Mouse (Mus musculus) lung, embryonic 16.5 days (tissue): ENCODE results near the gene Tom1l2. TPM values are rescaled to one million over a fixed set of nuclear protein-coding genes. Genes with fewer than 3 reads are reported as not detected.
A peak's percentile ranks its signal among the peaks of the same experiment; 100 is the strongest.

Experiments used
- ATAC-seq: fragments of 200-750 bp; cut with Nextera tagmentation; 2 replicates; pipeline ENCODE4 v1.8.0; 2017; ENCODE audit warnings: low read depth, mild to moderate bottlenecking, moderate library complexity
- H3K27ac ChIP-seq: fragments of 300-500 bp; sonication (generic); 2 replicates; pipeline ENCODE4 v1.5.1; 2014; ENCODE audit warnings: mild to moderate bottlenecking, control low read depth, low read length
- H3K27me3 ChIP-seq: fragments of 300-500 bp; sonication (generic); 2 replicates; pipeline ENCODE4 v1.6.1; 2014; ENCODE audit warnings: low read depth, low read length, mixed read lengths; ENCODE audit not compliant: control insufficient read depth, insufficient read depth
- H3K36me3 ChIP-seq: fragments of 300-500 bp; sonication (generic); 2 replicates; pipeline ENCODE4 v1.6.1; 2014; ENCODE audit warnings: low read length; ENCODE audit not compliant: control insufficient read depth, insufficient read depth
- H3K4me1 ChIP-seq: fragments of 300-500 bp; sonication (generic); replicated peaks from 2 replicates; pipeline ENCODE4 v1.6.1; 2014; ENCODE audit warnings: low read length, mixed read lengths; ENCODE audit not compliant: control insufficient read depth, insufficient read depth
- H3K4me2 ChIP-seq: fragments of 300-500 bp; sonication (generic); 2 replicates; pipeline ENCODE4 v1.6.1; 2014; ENCODE audit warnings: low read depth, low read length, control low read depth
- H3K4me3 ChIP-seq: fragments of 300-500 bp; sonication (generic); 2 replicates; pipeline ENCODE4 v1.5.1; 2014; ENCODE audit warnings: mild to moderate bottlenecking, low read length, control low read depth
- H3K9ac ChIP-seq: fragments of 300-500 bp; sonication (generic); 2 replicates; pipeline ENCODE4 v1.6.1; 2014; ENCODE audit warnings: low read length, control low read depth
- H3K9me3 ChIP-seq: fragments of 300-500 bp; sonication (generic); 2 replicates; pipeline ENCODE4 v1.6.1; 2016; ENCODE audit warnings: low read length; ENCODE audit not compliant: control insufficient read depth
- WGBS: fragments of 180-500 bp; shearing (Covaris S2); extraction: QIAGEN DNeasy Blood & Tissue Kit; methylation state at CpG from one replicate; pipeline ENCODE4 v1.1.7; 2014; 5-methylcytosine and 5-hydroxymethylcytosine counted together
- polyA plus RNA-seq: library from polyadenylated mRNA; unstranded; fragments of >200 nt; fragmentation: Nextera tagmentation; extraction: Ambion mirVana; gene quantifications from 2 replicates; pipeline ENCODE4 v1.2.1, GENCODE M21; 2015

The Tom1l2 gene
- polyA plus RNA-seq, 1 experiment from 2014 or later = 29.6 TPM

GRCm38 (mm10) chr11:60333461-60333860 lies 19.2 kb downstream of the Tom1l2 start:
- Histone ChIP-seq H3K9ac (0 out of 2 replicates have a peak overlapping the region, but pooled peaks have one; percentile 29), H3K9me3 (no peaks in the 10 kb centered on the region), H3K4me1 (peaks cover 14% of the 10 kb centered on the region), H3K4me2 (no peak overlapping the region), H3K4me3 (no peak overlapping the region), H3K27ac (peak overlapping the region; percentile 21), H3K36me3 (no peaks in the 10 kb centered on the region), H3K27me3 (no peaks in the 10 kb centered on the region)
- 77% methylated on average over 5 of the region's 5 CpGs for WGBS
- no peak for ATAC-seq

- 69% methylated on average over 4 of the region's 4 CpGs for WGBS
- Histone ChIP-seq H3K36me3 (no peaks in the 10 kb centered on the region), H3K27me3 (no peaks in the 10 kb centered on the region), H3K4me1 (peaks cover 14% of the 10 kb centered on the region), H3K9ac (no peak overlapping the region), H3K9me3 (no peaks in the 10 kb centered on the region), H3K27ac (no peak overlapping the region), H3K4me3 (no peak overlapping the region), H3K4me2 (no peak overlapping the region)
- ATAC-seq = no peak
These were observed 22.2 kb downstream of the Tom1l2 start for GRCm38 (mm10) chr11:60330551-60330950.

DNA sequence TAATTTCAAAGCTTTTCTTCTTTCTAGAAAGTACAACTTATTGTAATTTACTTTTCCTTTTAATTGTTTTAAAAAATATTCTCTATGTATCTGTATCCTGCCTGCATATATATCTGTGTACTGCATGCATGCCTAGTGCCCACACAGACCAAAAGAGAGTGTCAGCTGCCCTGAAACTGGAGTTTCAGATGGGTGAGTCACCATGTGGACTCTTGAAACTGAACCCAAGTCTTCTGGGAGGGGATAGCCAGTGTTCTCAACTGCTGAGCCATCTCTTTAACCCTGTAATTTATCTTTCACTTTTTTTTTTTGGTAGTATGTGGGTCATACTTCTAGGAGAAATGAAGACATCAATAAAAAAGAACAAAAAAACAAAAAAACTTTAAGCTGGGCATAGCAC lies 29.0 kb downstream of the Tom1l2 start:
- no peak overlapping the region for H3K9ac ChIP-seq
- no peak overlapping the region for H3K4me2 ChIP-seq
- H3K27me3 ChIP-seq = no peaks in the 10 kb centered on the region
- peaks cover 20% of the 10 kb centered on the region for H3K4me1 ChIP-seq
- no peak overlapping the region for H3K27ac ChIP-seq
- no peak for ATAC-seq
- no peaks in the 10 kb centered on the region for H3K9me3 ChIP-seq
- no peak overlapping the region for H3K4me3 ChIP-seq
- no peaks in the 10 kb centered on the region for H3K36me3 ChIP-seq

- Histone ChIP-seq H3K4me1 (peaks cover 41% of the 10 kb centered on the region), H3K4me2 (0 out of 2 replicates have a peak overlapping the region, but pooled peaks have one; percentile 3), H3K9ac (no peak overlapping the region; the same call in 1 of the 2 replicates), H3K27me3 (no peaks in the 10 kb centered on the region), H3K9me3 (no peaks in the 10 kb centered on the region), H3K36me3 (no peaks in the 10 kb centered on the region), H3K27ac (peak overlapping the region; percentile 73), H3K4me3 (no peak overlapping the region)
- ATAC-seq = peak; percentile 56
- 46% methylated on average over 2 of the region's 2 CpGs for WGBS
These were observed 31.3 kb downstream of the Tom1l2 start for GRCm38 (mm10) chr11:60321438-60321837.

DNA sequence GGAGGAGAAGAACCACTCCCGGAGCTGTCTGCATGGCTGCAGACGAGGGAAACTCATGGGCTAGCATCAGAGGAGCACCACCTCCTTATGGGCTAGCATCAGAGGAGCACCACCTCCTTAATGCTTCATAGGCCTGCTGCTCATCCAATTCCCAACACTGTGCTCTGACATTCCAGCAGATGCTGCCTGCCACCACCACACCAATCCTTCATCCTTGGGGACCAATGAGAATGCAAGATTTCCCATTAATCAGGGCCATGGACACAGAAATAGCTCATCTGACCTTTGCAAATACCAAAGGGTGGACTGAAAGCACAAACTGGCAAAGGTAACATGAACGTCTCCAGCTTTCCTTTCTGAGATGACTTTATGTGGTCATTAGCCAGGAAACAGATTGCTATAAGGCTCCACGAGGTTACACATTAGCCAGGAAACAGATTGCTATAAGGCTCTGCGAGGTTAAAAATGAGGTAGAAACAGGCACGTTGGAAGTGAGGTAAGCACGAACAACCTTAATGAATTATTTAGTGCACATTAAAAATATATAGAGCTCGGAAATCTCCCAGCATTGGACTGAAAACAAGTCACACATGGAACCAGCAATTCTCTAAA lies 32.2 kb downstream of the Tom1l2 start:
- Histone ChIP-seq H3K36me3 (no peaks in the 10 kb centered on the region), H3K4me2 (no peak overlapping the region), H3K9ac (no peak overlapping the region), H3K27ac (peak overlapping the region; percentile 73), H3K27me3 (no peaks in the 10 kb centered on the region), H3K4me3 (no peak overlapping the region), H3K4me1 (peaks cover 47% of the 10 kb centered on the region), H3K9me3 (no peaks in the 10 kb centered on the region)
- 40% methylated on average over 8 of the region's 8 CpGs for WGBS
- ATAC-seq = no peak

DNA sequence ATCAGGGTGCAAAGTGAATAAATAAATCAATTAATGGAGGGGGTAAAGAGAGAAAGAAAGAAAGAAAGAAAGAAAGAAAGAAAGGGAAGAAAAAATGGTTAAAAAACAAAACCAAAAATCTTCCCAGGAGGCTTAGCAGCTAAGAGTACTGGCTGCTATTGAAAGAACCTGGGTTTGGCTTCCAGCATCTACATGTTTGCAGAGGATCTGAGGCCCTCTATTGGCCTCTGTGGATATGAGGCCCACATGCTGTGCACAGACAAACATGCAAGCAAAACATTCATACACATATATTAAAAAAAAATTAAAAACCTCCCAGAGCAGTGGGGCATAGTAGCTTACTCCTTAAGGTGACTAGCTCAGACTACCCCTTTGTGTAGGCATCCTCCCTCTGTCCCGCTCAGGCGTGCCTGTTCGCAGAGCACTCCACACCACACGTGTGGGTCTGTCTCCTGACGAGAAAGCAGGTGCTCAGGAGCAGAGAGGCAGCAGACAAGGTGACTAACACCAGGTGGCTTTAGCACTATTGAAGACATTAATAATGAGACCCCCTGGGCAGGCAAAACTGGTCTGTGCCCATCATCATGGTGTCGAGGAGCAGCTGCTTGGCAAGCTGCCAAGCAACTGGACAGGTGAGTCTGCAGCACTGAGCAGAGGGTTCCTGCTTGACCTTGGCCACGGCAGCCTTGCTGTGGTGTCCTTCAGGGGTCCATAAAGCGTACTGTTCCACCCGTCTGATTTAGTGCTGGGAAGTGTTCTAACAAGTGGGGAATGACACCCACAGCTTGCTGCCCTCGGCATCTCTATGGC lies 33.2 kb downstream of the Tom1l2 start:
- Histone ChIP-seq H3K9me3 (no peaks in the 10 kb centered on the region), H3K27ac (peak overlapping the region; percentile 24; the same call in 1 of the 2 replicates), H3K4me3 (no peak overlapping the region), H3K36me3 (no peaks in the 10 kb centered on the region), H3K9ac (no peak overlapping the region), H3K4me2 (no peak overlapping the region), H3K4me1 (peaks cover 47% of the 10 kb centered on the region), H3K27me3 (no peaks in the 10 kb centered on the region)
- ATAC-seq = 0 out of 2 replicates have a peak, but pooled peaks have one; percentile 34
- 54% methylated on average over 10 of the region's 10 CpGs for WGBS

- peak overlapping the region; percentile 38; the same call in 1 of the 2 replicates for H3K27ac ChIP-seq
- ATAC-seq = no peak
- H3K27me3 ChIP-seq = no peaks in the 10 kb centered on the region
- H3K9me3 ChIP-seq = no peaks in the 10 kb centered on the region
- WGBS = 51% methylated on average over 5 of the region's 5 CpGs
- H3K9ac ChIP-seq = no peak overlapping the region
- H3K4me1 ChIP-seq = peaks cover 47% of the 10 kb centered on the region
- H3K4me3 ChIP-seq = no peak overlapping the region
- H3K36me3 ChIP-seq = no peaks in the 10 kb centered on the region
- H3K4me2 ChIP-seq = no peak overlapping the region
These were observed 34.0 kb downstream of the Tom1l2 start for GRCm38 (mm10) chr11:60318716-60319115.

DNA sequence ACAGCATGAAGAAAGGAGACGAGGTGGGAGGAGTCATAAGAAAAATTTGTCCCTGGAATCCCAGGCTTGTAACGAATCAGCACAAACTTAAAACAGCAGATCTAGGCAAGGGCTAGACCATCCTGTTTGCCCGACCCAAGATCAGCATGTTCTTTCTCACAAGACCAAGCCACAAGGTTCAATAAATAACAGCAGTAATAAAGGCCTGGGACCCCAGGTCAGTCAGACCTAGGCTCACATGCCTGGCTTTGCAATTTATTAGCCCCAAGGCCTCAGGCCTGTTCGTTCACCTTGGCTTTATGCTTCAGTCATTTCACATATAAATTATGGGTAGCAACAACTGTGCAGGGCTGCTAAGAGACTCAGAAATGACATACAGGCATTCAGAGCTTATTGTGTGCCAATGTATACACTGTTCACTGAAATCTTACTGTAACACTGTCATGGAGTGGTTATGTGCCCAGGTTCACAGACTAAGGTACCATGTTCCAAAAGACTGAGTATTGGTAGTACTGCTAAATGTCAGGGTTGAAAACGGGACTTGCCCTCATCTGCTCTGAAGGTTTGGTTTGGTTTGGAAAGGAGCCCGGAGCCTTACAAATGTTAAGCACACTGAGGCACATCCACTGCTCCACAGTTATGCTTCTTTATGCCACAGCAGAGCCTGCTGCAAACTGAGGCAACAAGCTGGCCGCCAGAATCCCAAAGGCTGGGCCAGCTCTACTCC lies 35.2 kb downstream of the Tom1l2 start:
- no peaks in the 10 kb centered on the region for H3K9me3 ChIP-seq
- H3K9ac ChIP-seq = peak overlapping the region; percentile 45; the same call in 1 of the 2 replicates
- no peak overlapping the region for H3K4me2 ChIP-seq
- no peaks in the 10 kb centered on the region for H3K36me3 ChIP-seq
- H3K27me3 ChIP-seq = no peaks in the 10 kb centered on the region
- H3K4me3 ChIP-seq = no peak overlapping the region
- WGBS = 61% methylated on average over 7 of the region's 7 CpGs
- no peak for ATAC-seq
- no peak overlapping the region for H3K27ac ChIP-seq
- peaks cover 47% of the 10 kb centered on the region for H3K4me1 ChIP-seq

DNA sequence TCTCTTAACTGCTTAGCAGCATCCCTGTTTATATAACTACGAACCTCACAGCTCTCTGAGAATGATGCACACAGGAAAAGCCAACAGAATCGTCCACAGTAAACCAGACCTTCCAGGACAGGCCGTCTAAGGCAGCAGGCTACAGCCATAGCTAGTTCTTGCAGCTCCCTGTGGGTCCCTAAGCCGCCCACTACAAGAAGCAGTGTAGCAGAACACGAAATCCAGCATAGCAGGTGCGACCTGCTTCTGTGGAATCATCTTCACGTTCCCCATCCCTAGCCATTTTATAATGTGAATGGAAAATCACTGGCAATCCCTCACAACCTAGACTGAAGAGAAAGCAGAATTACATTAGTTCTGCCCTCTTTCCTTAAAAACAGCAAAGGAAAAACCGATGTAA lies 35.8 kb downstream of the Tom1l2 start:
- ATAC-seq = no peak
- H3K4me1 ChIP-seq = peaks cover 50% of the 10 kb centered on the region
- no peaks in the 10 kb centered on the region for H3K36me3 ChIP-seq
- no peaks in the 10 kb centered on the region for H3K9me3 ChIP-seq
- H3K4me3 ChIP-seq = no peak overlapping the region
- no peaks in the 10 kb centered on the region for H3K27me3 ChIP-seq
- no peak overlapping the region for H3K9ac ChIP-seq
- WGBS = 63% methylated on average over 8 of the region's 8 CpGs
- no peak overlapping the region for H3K4me2 ChIP-seq
- H3K27ac ChIP-seq = no peak overlapping the region
